Mouse (Mus musculus): ENCODE measurements around the gene Idh3g.

DNA sequence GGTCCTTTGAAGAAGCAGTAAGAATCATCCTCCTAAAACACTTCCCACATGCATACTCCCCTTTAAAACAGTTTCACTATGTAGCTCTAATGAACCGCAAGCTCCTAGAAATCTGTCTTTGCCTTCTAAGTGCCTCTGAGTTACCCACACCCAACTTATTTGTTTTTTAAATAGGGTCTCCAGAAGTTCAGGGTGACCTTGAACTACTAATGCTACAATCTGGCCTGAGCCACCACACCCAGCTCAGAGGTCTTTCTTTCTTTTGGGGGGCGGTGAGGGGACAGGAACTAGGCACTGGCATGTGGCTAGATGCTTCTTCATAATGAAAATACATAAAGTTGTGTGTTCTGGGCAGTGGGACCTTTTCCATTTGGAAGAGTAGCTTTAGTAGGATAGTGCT, 10.8 kb upstream of the Idh3g start:
- TF ChIP-seq CTCF (IDR thresholded peaks at IDR 0.05; ENCODE audit: low read depth), result no peak
- TF ChIP-seq EP300 (IDR thresholded peaks at IDR 0.05; ENCODE audit: low read depth), result no peak
